Mouse (Mus musculus) neutrophil, adult 59 days (primary cell): Measurements from ENCODE around the gene Rab19. TPM values are rescaled to one million over a fixed set of nuclear protein-coding genes. Genes with fewer than 3 reads are reported as not detected.

ENCODE experiments used
- total RNA-seq, 2 experiments: library from RNA; stranded (reverse); gene quantifications; 1 replicate in 1 of 2; 2 replicates in 1 of 2; pipeline ENCODE4 v1.2.4; 2023

The Rab19 gene
- total RNA-seq = 1 to 10 TPM; 2.4 to 2.6 TPM

DNA sequence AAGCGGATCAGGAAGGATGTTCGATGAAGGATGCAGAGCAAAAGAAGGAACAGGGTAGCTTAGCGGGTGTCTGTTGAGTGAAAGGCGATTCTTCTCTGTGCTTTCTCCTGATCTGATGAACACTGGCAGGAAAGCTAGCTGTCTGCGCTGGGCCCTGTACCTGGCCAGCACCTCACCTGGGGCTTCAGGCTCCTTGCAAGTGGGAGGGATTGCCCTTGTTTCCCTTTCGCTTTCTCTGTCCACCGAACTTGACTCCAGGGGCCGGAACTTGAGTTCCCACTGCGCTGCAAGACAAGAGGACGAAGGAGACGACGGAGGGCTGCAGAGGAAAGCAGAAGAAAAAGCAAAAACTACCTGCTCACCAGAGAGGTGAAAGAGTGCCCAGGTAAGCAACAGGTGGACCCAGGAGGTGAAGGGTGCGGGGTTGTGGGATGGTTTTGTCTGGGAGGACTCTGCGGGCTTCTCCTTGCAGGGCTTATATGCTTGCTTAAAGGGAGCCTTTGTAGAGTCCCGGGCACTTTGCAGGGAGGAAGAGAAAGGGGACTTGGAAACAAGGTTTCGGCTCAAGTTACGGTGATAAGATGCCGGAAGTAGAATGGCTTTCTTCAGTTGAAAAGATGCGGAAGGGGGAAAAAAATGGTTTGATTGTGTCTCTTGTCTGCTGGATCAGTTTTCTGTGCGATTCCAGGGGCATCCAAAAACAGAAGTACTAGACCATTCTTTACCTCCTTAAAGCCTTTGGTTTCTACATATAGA is at the start of gene Rab19:
TSS of gene Rab19 (plus strand) at position 51 of the 756 bp plus-strand sequence.

GRCm38 (mm10) chr6:39377311-39377827 is 3.6 kb upstream of the Rab19 start, which contains the start of gene Slc37a3:
Gene Slc37a3, minus strand, starts transcription at chr6:39377675.

GRCm38 (mm10) chr6:39419851-39420721 is 39.1 kb downstream of the Rab19 start, which contains the start of gene Mkrn1:
Gene Mkrn1, minus strand, starts transcription at chr6:39420462.

Other genes starting within 250 kb of the Rab19 start
- gene Kdm7a, start 174.4 kb upstream of the Rab19 start, total RNA-seq = 100 to 1,000 TPM; 125 to 127 TPM
- 10 to 100 TPM; 43.4 to 64.4 TPM for gene Slc37a3, start 3.5 kb upstream of the Rab19 start, total RNA-seq
- 100 to 1,000 TPM; 141 to 145 TPM for gene Mkrn1, start 39.3 kb downstream of the Rab19 start, total RNA-seq
- 1 to 10 TPM; 7.0 to 7.8 TPM for gene Dennd2a, start 176.7 kb downstream of the Rab19 start, total RNA-seq
- 10 to 100 TPM; 19.3 to 24.4 TPM for gene Adck2, start 192.7 kb downstream of the Rab19 start, total RNA-seq
- not detected for gene Gm42420, start 204.6 kb downstream of the Rab19 start, total RNA-seq
- 10 to 100 TPM; 38.7 to 39.1 TPM for gene Ndufb2, start 211.4 kb downstream of the Rab19 start, total RNA-seq